In genomic region chr9:32940111-32940813, GRCm38 (mm10) we compare ENCODE assay signal across 8 mouse cellular contexts.
DNase-seq lines count a peak whose midpoint lies in the region; ATAC-seq and TF ChIP-seq lines count a peak whose summit lies in the region.

No protein-coding gene starts in this region.

- DNase-seq in CH12.LX (ENCODE audit: extremely low read depth), result peak; percentile 81
- peak; percentile 44 for DNase-seq in c-Kit-positive CD71-positive TER-119-negative erythroid progenitor cells, embryonic 14.5 days (ENCODE audit: low read depth)
- DNase-seq in heart, postnatal 10 days, result peak; percentile 91 to 93
- DNase-seq in kidney, postnatal 4 days, result peak; percentile 87 to 90
- DNase-seq in stomach, postnatal 0 days (ENCODE audit: low spot score), result peak; percentile 82

- in situ Hi-C loops in CH12.LX (cut with MboI; ENCODE audit: low pct_ligation_motif_present, low pct_unique_long_range_greater_than_20kb, low sequenced_read_pairs), result loop anchor here (5.0 to 25.0 kb wide), 3 partner anchors 228 to 543 kb away; no protein-coding TSS in a partner anchor

- peak; percentile 95 for ATAC-seq in forebrain, embryonic 13.5 days
- ATAC-seq in liver, embryonic 15.5 days (ENCODE audit: insufficient read depth), result peak; percentile 42; the same call in 1 of the 2 replicates
- ATAC-seq in neural tube, embryonic 12.5 days (ENCODE audit: low FRiP score, low read depth), result peak; percentile 86
- peak; percentile 84 for ATAC-seq in stomach, postnatal 0 days (ENCODE audit: low FRiP score, low TSS enrichment)

- H3K27ac ChIP-seq in CH12.LX (ENCODE audit: insufficient read depth, low read depth), result no peak overlapping the region
- no peak overlapping the region for H3K27ac ChIP-seq in forebrain, embryonic 13.5 days
- H3K27ac ChIP-seq in liver, embryonic 15.5 days (replicated peaks), result peak overlapping the region; percentile 10; the same call in 1 of the 2 replicates
- H3K27ac ChIP-seq in neural tube, embryonic 12.5 days, result no peak overlapping the region
- H3K27ac ChIP-seq in stomach, postnatal 0 days (replicated peaks), result 0 out of 2 replicates have a peak overlapping the region, but pooled peaks have one; percentile 36

- H3K4me3 ChIP-seq in CH12.LX (replicated peaks in 1 of 3; ENCODE audit: low read depth in 2 of 3, low read length in 2 of 3, poor library complexity in 1 of 3), result peak overlapping the region; percentile 41 to 58 (median 50)
- peak overlapping the region; percentile 49 for H3K4me3 ChIP-seq in forebrain, embryonic 13.5 days
- peak overlapping the region; percentile 51 for H3K4me3 ChIP-seq in liver, embryonic 15.5 days (replicated peaks)
- H3K4me3 ChIP-seq in neural tube, embryonic 12.5 days, result peak overlapping the region; percentile 46
- H3K4me3 ChIP-seq in stomach, postnatal 0 days (ENCODE audit: low read depth, low read length), result peak overlapping the region; percentile 42

- peak overlapping the region; percentile 34 for H3K9ac ChIP-seq in CH12.LX (ENCODE audit: insufficient read depth, low read depth)
- peak overlapping the region; percentile 61 for H3K9ac ChIP-seq in forebrain, embryonic 13.5 days
- no peak overlapping the region for H3K9ac ChIP-seq in liver, embryonic 15.5 days
- H3K9ac ChIP-seq in neural tube, embryonic 12.5 days, result peak overlapping the region; percentile 40; the same call in 1 of the 2 replicates
- H3K9ac ChIP-seq in stomach, postnatal 0 days (ENCODE audit: low read length), result peak overlapping the region; percentile 23

- H3K79me2 ChIP-seq in CH12.LX (replicated peaks; ENCODE audit: control insufficient read depth, extremely low read depth, insufficient read depth, poor library complexity, severe bottlenecking), result no peaks in the 10 kb centered on the region

- peak in 1 of 2 experiments; percentile 88; a peak in 3 of 4 replicates for TF ChIP-seq CTCF in CH12.LX (conservative IDR thresholded peaks at IDR 0.05 in 1 of 2, IDR thresholded peaks at IDR 0.05 in 1 of 2; ENCODE audit: low read depth in 2 of 2, low read length in 2 of 2)
- peak; percentile 90 for TF ChIP-seq CTCF in stomach, postnatal 0 days (IDR thresholded peaks at IDR 0.05; ENCODE audit: low read depth)

- intact Hi-C loops in heart, postnatal 10 days (cut with DNase I), result loop anchor here (1.0 to 10.0 kb wide), 7 partner anchors 142 to 533 kb away; no protein-coding TSS in a partner anchor

- peak; percentile 87 for TF ChIP-seq RAD21 in CH12.LX (IDR thresholded peaks at IDR 0.05; ENCODE audit: low read depth, low read length)

- whole genome bisulfite sequencing in forebrain, embryonic 13.5 days, result 22% methylated on average over 19 of the region's 19 CpGs
- 13% methylated on average over 19 of the region's 19 CpGs for WGBS in liver, embryonic 15.5 days (ENCODE audit: insufficient replicate concordance)
- 21% methylated on average over 19 of the region's 19 CpGs for WGBS in neural tube, embryonic 12.5 days
- 18% methylated on average over 19 of the region's 19 CpGs for WGBS in stomach, postnatal 0 days

- peak overlapping the region; percentile 99 for H3K4me2 ChIP-seq in CH12.LX (ENCODE audit: insufficient read depth, low read depth, poor library complexity, severe bottlenecking)
- peak overlapping the region; percentile 68 for H3K4me2 ChIP-seq in forebrain, embryonic 13.5 days
- H3K4me2 ChIP-seq in liver, embryonic 15.5 days, result peak overlapping the region; percentile 69
- H3K4me2 ChIP-seq in neural tube, embryonic 12.5 days (replicated peaks), result peak overlapping the region; percentile 61
- H3K4me2 ChIP-seq in stomach, postnatal 0 days (replicated peaks; ENCODE audit: low read depth), result peak overlapping the region; percentile 56

- H3K27me3 ChIP-seq in CH12.LX (replicated peaks), result no peaks in the 10 kb centered on the region
- peaks cover 8% of the 10 kb centered on the region; the same call in 1 of the 2 replicates for H3K27me3 ChIP-seq in forebrain, embryonic 13.5 days
- no peaks in the 10 kb centered on the region for H3K27me3 ChIP-seq in liver, embryonic 15.5 days
- H3K27me3 ChIP-seq in neural tube, embryonic 12.5 days (replicated peaks), result peaks cover 7% of the 10 kb centered on the region; the same call in 1 of the 2 replicates
- H3K27me3 ChIP-seq in stomach, postnatal 0 days (ENCODE audit: control insufficient read depth, insufficient read depth, low read length), result no peaks in the 10 kb centered on the region

- no peaks in the 10 kb centered on the region for H3K9me3 ChIP-seq in CH12.LX (replicated peaks; ENCODE audit: low read length)
- H3K9me3 ChIP-seq in forebrain, embryonic 13.5 days (replicated peaks), result no peaks in the 10 kb centered on the region
- H3K9me3 ChIP-seq in liver, embryonic 15.5 days (replicated peaks), result no peaks in the 10 kb centered on the region
- H3K9me3 ChIP-seq in neural tube, embryonic 12.5 days, result no peaks in the 10 kb centered on the region
- H3K9me3 ChIP-seq in stomach, postnatal 0 days (ENCODE audit: control insufficient read depth, low read length), result no peaks in the 10 kb centered on the region

- peaks cover 3 to 21% of the 10 kb centered on the region in 2 experiments; a peak in 3 of 4 replicates for H3K4me1 ChIP-seq in CH12.LX (ENCODE audit: control insufficient read depth in 1 of 2, insufficient read depth in 2 of 2)
- H3K4me1 ChIP-seq in forebrain, embryonic 13.5 days, result 0 out of 2 replicates have a peak, but pooled peaks cover 6% of the 10 kb centered on the region
- H3K4me1 ChIP-seq in liver, embryonic 15.5 days (replicated peaks), result no peaks in the 10 kb centered on the region
- peaks cover 10% of the 10 kb centered on the region; the same call in 1 of the 2 replicates for H3K4me1 ChIP-seq in neural tube, embryonic 12.5 days
- H3K4me1 ChIP-seq in stomach, postnatal 0 days (replicated peaks; ENCODE audit: control insufficient read depth, insufficient read depth), result 0 out of 2 replicates have a peak, but pooled peaks cover 2% of the 10 kb centered on the region

- TF ChIP-seq POLR2A in CH12.LX (IDR thresholded peaks at IDR 0.05; ENCODE audit: low read depth, low read length), result no peak

- H3K36me3 ChIP-seq in CH12.LX (replicated peaks in 1 of 2; ENCODE audit: control insufficient read depth in 1 of 2, insufficient read depth in 1 of 2, low read length in 1 of 2), result no peaks in the 10 kb centered on the region
- no peaks in the 10 kb centered on the region for H3K36me3 ChIP-seq in forebrain, embryonic 13.5 days (ENCODE audit: poor library complexity, severe bottlenecking)
- no peaks in the 10 kb centered on the region for H3K36me3 ChIP-seq in liver, embryonic 15.5 days (replicated peaks)
- H3K36me3 ChIP-seq in neural tube, embryonic 12.5 days, result no peaks in the 10 kb centered on the region
- H3K36me3 ChIP-seq in stomach, postnatal 0 days (ENCODE audit: control insufficient read depth, insufficient read depth, low read length), result no peaks in the 10 kb centered on the region

- dilution Hi-C loops in CH12.LX (cut with MboI; ENCODE audit: extremely low pct_ligation_motif_present, extremely low pct_unique_long_range_greater_than_20kb, low sequenced_read_pairs), result no loop called here

- no peak for TF ChIP-seq EP300 in CH12.LX (IDR thresholded peaks at IDR 0.05; ENCODE audit: low read length)
- TF ChIP-seq EP300 in stomach, postnatal 0 days (optimal IDR thresholded peaks at IDR 0.05), result no peak

TF ChIP-seq in CH12.LX, 34 proteins besides CTCF, POLR2A, EP300 and RAD21:
- TF ChIP-seq GABPA (IDR thresholded peaks at IDR 0.05; ENCODE audit: insufficient replicate concordance, low read depth, low read length) (no peak), ELF1 (IDR thresholded peaks at IDR 0.05; ENCODE audit: low read depth, low read length) (peak; percentile 94), ZC3H11A (IDR thresholded peaks at IDR 0.05; ENCODE audit: low read depth, low read length) (peak; percentile 59), MAX (IDR thresholded peaks at IDR 0.05; ENCODE audit: low read length) (0 out of 2 replicates have a peak, but pooled peaks have one; percentile 19), USF1 (IDR thresholded peaks at IDR 0.05; ENCODE audit: low read depth, low read length) (no peak), TBP (conservative IDR thresholded peaks at IDR 0.05; ENCODE audit: low read depth, low read length) (no peak), PAX5 (IDR thresholded peaks at IDR 0.05; ENCODE audit: low read length) (no peak), IRF4 (IDR thresholded peaks at IDR 0.05; ENCODE audit: low read depth, low read length) (peak; percentile 26; the same call in 1 of the 2 replicates), HCFC1 (IDR thresholded peaks at IDR 0.05; ENCODE audit: low read depth, low read length) (no peak), SMC3 (IDR thresholded peaks at IDR 0.05; ENCODE audit: low read depth, low read length) (peak; percentile 89)

Comparison
In these comparisons a context has a peak if more than half of its experiments do, and no peak if none do; other contexts are left out.
1. H3K27ac ChIP-seq: peak in liver, embryonic 15.5 days (single experiment) and stomach, postnatal 0 days (single experiment); none in CH12.LX (single experiment), forebrain, embryonic 13.5 days (single experiment) and neural tube, embryonic 12.5 days (single experiment).
2. ATAC-seq: peak in every context shown above with its lines; median percentile 95 in forebrain, embryonic 13.5 days; 86 in neural tube, embryonic 12.5 days; 84 in stomach, postnatal 0 days; 42 in liver, embryonic 15.5 days.
3. Peak in every context shown above with its lines, with median percentiles within 50 percentile points of each other: DNase-seq, H3K4me2 ChIP-seq and H3K4me3 ChIP-seq.